Mouse (Mus musculus) lung, adult 2 months (tissue): Measurements from ENCODE around the gene Gna15.

Source experiments
- CTCF ChIP-seq: fragments of 200-500 bp; IDR thresholded peaks from 2 replicates; pipeline ENCODE4 v1.5.1; 2011; ENCODE audit warnings: mild to moderate bottlenecking, low read length, control low read depth; ENCODE audit not compliant: insufficient read depth
- POLR2A ChIP-seq: fragments of 200-500 bp; IDR thresholded peaks from 2 replicates; pipeline ENCODE4 v1.6.1; 2011; ENCODE audit warnings: low read depth, mild to moderate bottlenecking, control low read depth, low read length, borderline replicate concordance; ENCODE audit errors: extremely low read depth

DNA sequence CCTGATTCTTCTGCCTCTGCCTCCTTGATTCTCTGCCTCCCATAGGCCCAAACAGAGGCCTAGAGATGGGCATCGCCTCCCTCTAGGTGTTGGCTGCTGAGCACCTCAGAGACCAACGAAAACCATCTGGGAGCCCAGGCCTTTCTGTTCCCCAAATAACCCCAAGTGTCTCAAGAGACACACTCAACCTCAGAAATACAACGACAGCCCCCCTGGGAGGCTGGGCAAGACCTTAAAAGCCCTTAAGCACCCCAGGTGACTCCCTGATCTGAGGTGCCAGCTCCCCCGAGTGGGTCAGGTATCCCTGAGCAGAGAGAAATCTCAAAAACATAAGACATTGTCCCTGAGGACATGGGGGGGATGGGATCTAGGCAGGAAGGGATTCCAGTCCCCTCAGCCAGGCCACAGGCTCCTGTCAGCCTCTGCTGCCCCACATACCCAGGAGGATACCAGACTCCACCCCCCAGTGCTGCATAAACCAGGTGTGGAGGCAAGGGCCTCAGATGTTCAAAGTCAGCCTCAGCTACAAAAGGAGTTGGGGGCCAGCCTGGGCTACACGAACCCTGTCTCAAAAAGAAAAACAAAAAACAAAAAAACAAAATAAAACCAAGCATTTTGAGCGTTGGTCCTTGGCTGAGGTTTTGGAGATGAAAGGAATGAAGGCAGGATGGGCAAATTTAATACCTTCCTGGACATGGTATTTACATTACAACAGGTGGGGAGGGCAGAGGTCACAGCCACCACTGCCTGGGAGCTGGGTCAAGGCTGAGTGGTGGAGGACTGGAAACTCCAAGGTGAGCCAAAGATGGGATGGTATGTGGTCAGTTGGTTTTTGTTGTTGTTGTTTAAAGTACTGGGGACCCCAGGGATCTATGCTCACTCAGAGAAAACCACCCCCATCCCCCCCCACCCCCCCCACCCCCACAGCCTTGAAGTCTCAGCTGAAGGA lies 30.1 kb upstream of the Gna15 start:
- TF ChIP-seq CTCF, result no peak
- TF ChIP-seq POLR2A, result no peak
